Comparison of ENCODE assay signal across 9 mouse cellular contexts in genomic region chr12:99340418-99341182, GRCm38 (mm10).
DNase-seq lines count a peak whose midpoint lies in the region; ATAC-seq and TF ChIP-seq lines count a peak whose summit lies in the region.
"Had no signal": no experiment of that assay in that cellular context is flagged by ENCODE, and none has a peak within 500 bp of the region (broad histone marks: within the 10 kb centered on the region; RNA-seq: fewer than 3 reads in every experiment).

No protein-coding gene starts in this region.

- H3K4me3 ChIP-seq in E14TG2a.4 (replicated peaks; ENCODE audit: low read length) (peak overlapping the region; percentile 5; the same call in 1 of the 2 replicates), ES-E14 (ENCODE audit: insufficient read depth in 1 of 2, low read depth in 1 of 2, low read length in 2 of 2, poor library complexity in 1 of 2, severe bottlenecking in 1 of 2) (no peak overlapping the region)
- no peak overlapping the region for H3K4me3 ChIP-seq in hindbrain, embryonic 11.5 days (ENCODE audit: low read depth, low read length)
- H3K4me3 ChIP-seq in midbrain, embryonic 13.5 days (replicated peaks), result no peak overlapping the region
- H3K4me3 ChIP-seq: liver, embryonic 15.5 days had no signal

- in situ Hi-C loops in ES-E14 (cut with MboI; ENCODE audit: low sequenced_read_pairs in 2 of 2, unreplicated experiment in 2 of 2), result no loop called here

- H3K9ac ChIP-seq in ES-E14 (ENCODE audit: insufficient read depth, low read depth, low read length, poor library complexity, severe bottlenecking), result no peak overlapping the region
- no peak overlapping the region for H3K9ac ChIP-seq in hindbrain, embryonic 11.5 days (ENCODE audit: low read depth, low read length)
- no peak overlapping the region for H3K9ac ChIP-seq in midbrain, embryonic 13.5 days (replicated peaks)
- H3K9ac ChIP-seq: liver, embryonic 15.5 days had no signal

- 65% methylated on average over 13 of the region's 13 CpGs for WGBS in hindbrain, embryonic 11.5 days
- WGBS in midbrain, embryonic 13.5 days, result 64% methylated on average over 13 of the region's 13 CpGs

- H3K36me3 ChIP-seq in E14TG2a.4 (ENCODE audit: insufficient read depth, low read length) (peaks cover 38% of the 10 kb centered on the region), ES-E14 (ENCODE audit: control insufficient read depth, insufficient read depth, low read length, poor library complexity, severe bottlenecking) (peaks cover 2% of the 10 kb centered on the region; the same call in 1 of the 2 replicates)
- 0 out of 2 replicates have a peak, but pooled peaks cover 2% of the 10 kb centered on the region for H3K36me3 ChIP-seq in hindbrain, embryonic 11.5 days (ENCODE audit: control insufficient read depth, insufficient read depth, low read length)
- H3K36me3 ChIP-seq in midbrain, embryonic 13.5 days, result no peaks in the 10 kb centered on the region

- H3K27ac ChIP-seq in ES-E14 (ENCODE audit: insufficient read depth, low read depth, low read length, poor library complexity, severe bottlenecking), result peak overlapping the region; percentile 52; the same call in 1 of the 2 replicates
- H3K27ac ChIP-seq in hindbrain, embryonic 11.5 days (ENCODE audit: low read depth, low read length), result peak overlapping the region; percentile 76
- peak overlapping the region; percentile 94 for H3K27ac ChIP-seq in midbrain, embryonic 13.5 days
- H3K27ac ChIP-seq: liver, embryonic 15.5 days had no signal

- no peaks in the 10 kb centered on the region for H3K27me3 ChIP-seq in E14TG2a.4 (ENCODE audit: insufficient read depth, low read length)
- H3K27me3 ChIP-seq in hindbrain, embryonic 11.5 days (ENCODE audit: control insufficient read depth, insufficient read depth, low read length), result no peaks in the 10 kb centered on the region
- H3K27me3 ChIP-seq in midbrain, embryonic 13.5 days, result no peaks in the 10 kb centered on the region
- H3K27me3 ChIP-seq: liver, embryonic 15.5 days had no signal

- no peak for TF ChIP-seq CTCF in E14TG2a.4 (conservative IDR thresholded peaks at IDR 0.05; ENCODE audit: low read length)

- no peak overlapping the region for H3K4me2 ChIP-seq in hindbrain, embryonic 11.5 days (replicated peaks; ENCODE audit: low read depth, low read length)
- peak overlapping the region; percentile 28 for H3K4me2 ChIP-seq in midbrain, embryonic 13.5 days (replicated peaks)
- H3K4me2 ChIP-seq: liver, embryonic 15.5 days had no signal

- H3K4me1 ChIP-seq in E14TG2a.4 (replicated peaks; ENCODE audit: low read depth, low read length), result peaks cover 94% of the 10 kb centered on the region
- peaks cover 17 to 33% of the 10 kb centered on the region in 2 experiments for H3K4me1 ChIP-seq in ES-E14 (ENCODE audit: control insufficient read depth in 2 of 2, insufficient read depth in 2 of 2, low read length in 2 of 2, poor library complexity in 1 of 2)
- H3K4me1 ChIP-seq in hindbrain, embryonic 11.5 days (replicated peaks; ENCODE audit: control insufficient read depth, insufficient read depth, low read length), result peaks cover 19% of the 10 kb centered on the region
- H3K4me1 ChIP-seq in midbrain, embryonic 13.5 days (replicated peaks), result peaks cover 82% of the 10 kb centered on the region

- no peak for DNase-seq in ES-E14 (ENCODE audit: low read depth, low spot score)
- peak; percentile 50 for DNase-seq in hindbrain, embryonic 11.5 days (ENCODE audit: low spot score)
- no peak for DNase-seq in adrenal gland, adult 2 months
- no peak for DNase-seq in Muller cell, postnatal 12 days (ENCODE audit: inconsistent ontology term)
- DNase-seq in kidney, adult 9 months, result no peak
- DNase-seq: gastrocnemius, postnatal 10 days had no signal

- no peak for ATAC-seq in hindbrain, embryonic 11.5 days (ENCODE audit: low FRiP score)
- ATAC-seq in midbrain, embryonic 13.5 days, result no peak; the same call in 1 of the 2 replicates

- H3K9me3 ChIP-seq in E14TG2a.4 (ENCODE audit: low read length) (no peaks in the 10 kb centered on the region), ES-E14 (ENCODE audit: control insufficient read depth, insufficient read depth, low read depth, low read length) (no peaks in the 10 kb centered on the region)
- H3K9me3 ChIP-seq in hindbrain, embryonic 11.5 days (ENCODE audit: control insufficient read depth, low read length), result no peaks in the 10 kb centered on the region
- H3K9me3 ChIP-seq in midbrain, embryonic 13.5 days, result no peaks in the 10 kb centered on the region
- H3K9me3 ChIP-seq: liver, embryonic 15.5 days had no signal

TF ChIP-seq in ES-E14, 5 proteins besides CTCF, POLR2A, EP300 and RAD21:
- TF ChIP-seq ZC3H11A (IDR thresholded peaks at IDR 0.05; ENCODE audit: borderline replicate concordance, low read depth, low read length) (no peak), HCFC1 (IDR thresholded peaks at IDR 0.05; ENCODE audit: borderline replicate concordance, insufficient read depth, low read length) (no peak), ZNF384 (IDR thresholded peaks at IDR 0.05; ENCODE audit: low read depth, low read length) (no peak), CHD2 (IDR thresholded peaks at IDR 0.05; ENCODE audit: low read depth, low read length) (no peak), MAFK (IDR thresholded peaks at IDR 0.05; ENCODE audit: insufficient read depth, low read depth, low read length) (no peak)
